Mouse (Mus musculus): Measurements from ENCODE around the gene Arl2. TPM values are rescaled to one million over a fixed set of nuclear protein-coding genes. Genes with fewer than 3 reads are reported as not detected.

Gene Arl2
- total and polyA plus RNA-seq, 3 experiments, result 47.2 to 111 TPM; not detected in 1

Other genes starting within 250 kb of the Arl2 start
Only the 30 nearest of the 31 such genes appear.
- 45.7 and 58.6 TPM in 2 replicates for gene Dpf2, start 228.5 kb downstream of the Arl2 start, total RNA-seq (2012; rRNA removed)
- gene Dpf2, start 228.5 kb downstream of the Arl2 start, polyA plus RNA-seq (2012; ENCODE audit: insufficient read depth in 1 of 2, insufficient read length in 2 of 2, low read depth in 1 of 2, low replicate concordance in 2 of 2, missing spikeins in 1 of 2), result 100 to 1,000 TPM; 133 to 166 TPM
- gene Cdc42ep2, start 216.7 kb downstream of the Arl2 start, total RNA-seq (2012; rRNA removed), result 0.75 and 1.1 TPM in 2 replicates
- 1 to 10 TPM in 1 of 2 experiments, not detected in 1; 1.7 TPM for gene Cdc42ep2, start 216.7 kb downstream of the Arl2 start, polyA plus RNA-seq (2012; ENCODE audit: insufficient read depth in 1 of 2, insufficient read length in 2 of 2, low read depth in 1 of 2, low replicate concordance in 2 of 2, missing spikeins in 1 of 2)
- 75.3 and 77.3 TPM in 2 replicates for gene Pola2, start 177.3 kb downstream of the Arl2 start, total RNA-seq (2012; rRNA removed)
- gene Pola2, start 177.3 kb downstream of the Arl2 start, polyA plus RNA-seq (2012; ENCODE audit: insufficient read depth in 1 of 2, insufficient read length in 2 of 2, low read depth in 1 of 2, low replicate concordance in 2 of 2, missing spikeins in 1 of 2), result 100 to 1,000 TPM in 1 of 2 experiments, 10 to 100 TPM in 1; 99.4 to 126 TPM
- not detected in 2 replicates for gene Slc22a20, start 155.4 kb downstream of the Arl2 start, total RNA-seq (2012; rRNA removed)
- not detected for gene Slc22a20, start 155.4 kb downstream of the Arl2 start, polyA plus RNA-seq (2012; ENCODE audit: insufficient read depth in 1 of 2, insufficient read length in 2 of 2, low read depth in 1 of 2, low replicate concordance in 2 of 2, missing spikeins in 1 of 2)
- 42.5 and 43.4 TPM in 2 replicates for gene Capn1, start 125.7 kb downstream of the Arl2 start, total RNA-seq (2012; rRNA removed)
- gene Capn1, start 125.7 kb downstream of the Arl2 start, polyA plus RNA-seq (2012; ENCODE audit: insufficient read depth in 1 of 2, insufficient read length in 2 of 2, low read depth in 1 of 2, low replicate concordance in 2 of 2, missing spikeins in 1 of 2), result 10 to 100 TPM in 1 of 2 experiments, not detected in 1; 75.2 TPM
- 12.5 and 14.3 TPM in 2 replicates for gene Syvn1, start 95.0 kb downstream of the Arl2 start, total RNA-seq (2012; rRNA removed)
- gene Syvn1, start 95.0 kb downstream of the Arl2 start, polyA plus RNA-seq (2012; ENCODE audit: insufficient read depth in 1 of 2, insufficient read length in 2 of 2, low read depth in 1 of 2, low replicate concordance in 2 of 2, missing spikeins in 1 of 2), result 10 to 100 TPM in 1 of 2 experiments, not detected in 1; 55.0 TPM
- 65.1 and 81.6 TPM in 2 replicates for gene Mrpl49, start 83.8 kb downstream of the Arl2 start, total RNA-seq (2012; rRNA removed)
- gene Mrpl49, start 83.8 kb downstream of the Arl2 start, polyA plus RNA-seq (2012; ENCODE audit: insufficient read depth in 1 of 2, insufficient read length in 2 of 2, low read depth in 1 of 2, low replicate concordance in 2 of 2, missing spikeins in 1 of 2), result 10 to 100 TPM in 1 of 2 experiments, not detected in 1; 98.7 TPM
- 2,020 and 2,413 TPM in 2 replicates for gene Fau, start 83.7 kb downstream of the Arl2 start, total RNA-seq (2012; rRNA removed)
- gene Fau, start 83.7 kb downstream of the Arl2 start, polyA plus RNA-seq (2012; ENCODE audit: insufficient read depth in 1 of 2, insufficient read length in 2 of 2, low read depth in 1 of 2, low replicate concordance in 2 of 2, missing spikeins in 1 of 2), result 1,000 to 10,000 TPM in 1 of 2 experiments, not detected in 1; 2,967 TPM
- 26.3 and 37.3 TPM in 2 replicates for gene Znhit2, start 80.4 kb downstream of the Arl2 start, total RNA-seq (2012; rRNA removed)
- 10 to 100 TPM in 1 of 2 experiments, not detected in 1; 27.0 TPM for gene Znhit2, start 80.4 kb downstream of the Arl2 start, polyA plus RNA-seq (2012; ENCODE audit: insufficient read depth in 1 of 2, insufficient read length in 2 of 2, low read depth in 1 of 2, low replicate concordance in 2 of 2, missing spikeins in 1 of 2)
- 7.6 and 8.0 TPM in 2 replicates for gene Tm7sf2, start 73.2 kb downstream of the Arl2 start, total RNA-seq (2012; rRNA removed)
- 10 to 100 TPM in 1 of 2 experiments, not detected in 1; 13.1 TPM for gene Tm7sf2, start 73.2 kb downstream of the Arl2 start, polyA plus RNA-seq (2012; ENCODE audit: insufficient read depth in 1 of 2, insufficient read length in 2 of 2, low read depth in 1 of 2, low replicate concordance in 2 of 2, missing spikeins in 1 of 2)
- gene Vps51, start 64.3 kb downstream of the Arl2 start, total RNA-seq (2012; rRNA removed), result 29.4 and 30.9 TPM in 2 replicates
- 10 to 100 TPM in 1 of 2 experiments, not detected in 1; 60.5 TPM for gene Vps51, start 64.3 kb downstream of the Arl2 start, polyA plus RNA-seq (2012; ENCODE audit: insufficient read depth in 1 of 2, insufficient read length in 2 of 2, low read depth in 1 of 2, low replicate concordance in 2 of 2, missing spikeins in 1 of 2)
- gene Tmem262, start 61.5 kb downstream of the Arl2 start, total RNA-seq (2012; rRNA removed), result not detected in 2 replicates
- gene Tmem262, start 61.5 kb downstream of the Arl2 start, polyA plus RNA-seq (2012; ENCODE audit: insufficient read depth in 1 of 2, insufficient read length in 2 of 2, low read depth in 1 of 2, low replicate concordance in 2 of 2, missing spikeins in 1 of 2), result under 1 TPM in 1 of 2 experiments, not detected in 1; 0.18 TPM
- 0.42 and 0.65 TPM in 2 replicates for gene Gm28374, start 59.3 kb downstream of the Arl2 start, total RNA-seq (2012; rRNA removed)
- gene Gm28374, start 59.3 kb downstream of the Arl2 start, polyA plus RNA-seq (2012; ENCODE audit: insufficient read depth in 1 of 2, insufficient read length in 2 of 2, low read depth in 1 of 2, low replicate concordance in 2 of 2, missing spikeins in 1 of 2), result under 1 TPM in 1 of 2 experiments, not detected in 1; 0.46 TPM
- 36.6 and 40.1 TPM in 2 replicates for gene Zfpl1, start 56.6 kb downstream of the Arl2 start, total RNA-seq (2012; rRNA removed)
- gene Zfpl1, start 56.6 kb downstream of the Arl2 start, polyA plus RNA-seq (2012; ENCODE audit: insufficient read depth in 1 of 2, insufficient read length in 2 of 2, low read depth in 1 of 2, low replicate concordance in 2 of 2, missing spikeins in 1 of 2), result 10 to 100 TPM in 1 of 2 experiments, not detected in 1; 56.4 TPM
- gene Cdca5, start 56.6 kb downstream of the Arl2 start, total RNA-seq (2012; rRNA removed), result 41.1 and 48.5 TPM in 2 replicates
- gene Cdca5, start 56.6 kb downstream of the Arl2 start, polyA plus RNA-seq (2012; ENCODE audit: insufficient read depth in 1 of 2, insufficient read length in 2 of 2, low read depth in 1 of 2, low replicate concordance in 2 of 2, missing spikeins in 1 of 2), result 10 to 100 TPM in 1 of 2 experiments, not detected in 1; 56.5 TPM
- 0.39 and 0.49 TPM in 2 replicates for gene AC131692.1, start 47.1 kb downstream of the Arl2 start, total RNA-seq (2012; rRNA removed)
- gene AC131692.1, start 47.1 kb downstream of the Arl2 start, polyA plus RNA-seq (2012; ENCODE audit: insufficient read depth in 1 of 2, insufficient read length in 2 of 2, low read depth in 1 of 2, low replicate concordance in 2 of 2, missing spikeins in 1 of 2), result 1 to 10 TPM in 1 of 2 experiments, not detected in 1; 2.9 TPM
- 0.20 and 0.35 TPM in 2 replicates for gene Naaladl1, start 35.8 kb downstream of the Arl2 start, total RNA-seq (2012; rRNA removed)
- 1 to 10 TPM in 1 of 2 experiments, not detected in 1; 1.7 TPM for gene Naaladl1, start 35.8 kb downstream of the Arl2 start, polyA plus RNA-seq (2012; ENCODE audit: insufficient read depth in 1 of 2, insufficient read length in 2 of 2, low read depth in 1 of 2, low replicate concordance in 2 of 2, missing spikeins in 1 of 2)
- 34.0 and 44.4 TPM in 2 replicates for gene Sac3d1, start 22.9 kb downstream of the Arl2 start, total RNA-seq (2012; rRNA removed)
- 10 to 100 TPM in 1 of 2 experiments, not detected in 1; 49.3 TPM for gene Sac3d1, start 22.9 kb downstream of the Arl2 start, polyA plus RNA-seq (2012; ENCODE audit: insufficient read depth in 1 of 2, insufficient read length in 2 of 2, low read depth in 1 of 2, low replicate concordance in 2 of 2, missing spikeins in 1 of 2)
- gene Snx15, start 13.2 kb downstream of the Arl2 start, total RNA-seq (2012; rRNA removed), result 14.9 and 20.4 TPM in 2 replicates
- gene Snx15, start 13.2 kb downstream of the Arl2 start, polyA plus RNA-seq (2012; ENCODE audit: insufficient read depth in 1 of 2, insufficient read length in 2 of 2, low read depth in 1 of 2, low replicate concordance in 2 of 2, missing spikeins in 1 of 2), result 10 to 100 TPM in 1 of 2 experiments, not detected in 1; 35.3 TPM
- 0.19 TPM in 1 of 2 replicates, not detected in the other for gene Batf2, start 565 bp downstream of the Arl2 start, total RNA-seq (2012; rRNA removed)
- under 1 TPM in 1 of 2 experiments, not detected in 1; 0.60 TPM for gene Batf2, start 565 bp downstream of the Arl2 start, polyA plus RNA-seq (2012; ENCODE audit: insufficient read depth in 1 of 2, insufficient read length in 2 of 2, low read depth in 1 of 2, low replicate concordance in 2 of 2, missing spikeins in 1 of 2)
- gene Majin, start 42.8 kb upstream of the Arl2 start, total RNA-seq (2012; rRNA removed), result not detected in 2 replicates
- not detected for gene Majin, start 42.8 kb upstream of the Arl2 start, polyA plus RNA-seq (2012; ENCODE audit: insufficient read depth in 1 of 2, insufficient read length in 2 of 2, low read depth in 1 of 2, low replicate concordance in 2 of 2, missing spikeins in 1 of 2)
- gene Gpha2, start 84.8 kb upstream of the Arl2 start, total RNA-seq (2012; rRNA removed), result not detected in 2 replicates
- under 1 TPM in 1 of 2 experiments, not detected in 1; 0.19 TPM for gene Gpha2, start 84.8 kb upstream of the Arl2 start, polyA plus RNA-seq (2012; ENCODE audit: insufficient read depth in 1 of 2, insufficient read length in 2 of 2, low read depth in 1 of 2, low replicate concordance in 2 of 2, missing spikeins in 1 of 2)
- gene Ppp2r5b, start 94.3 kb upstream of the Arl2 start, total RNA-seq (2012; rRNA removed), result 10.4 and 14.7 TPM in 2 replicates
- 10 to 100 TPM in 1 of 2 experiments, not detected in 1; 15.6 TPM for gene Ppp2r5b, start 94.3 kb upstream of the Arl2 start, polyA plus RNA-seq (2012; ENCODE audit: insufficient read depth in 1 of 2, insufficient read length in 2 of 2, low read depth in 1 of 2, low replicate concordance in 2 of 2, missing spikeins in 1 of 2)
- 7.9 and 10.6 TPM in 2 replicates for gene Atg2a, start 100.1 kb upstream of the Arl2 start, total RNA-seq (2012; rRNA removed)
- 10 to 100 TPM in 1 of 2 experiments, not detected in 1; 21.7 TPM for gene Atg2a, start 100.1 kb upstream of the Arl2 start, polyA plus RNA-seq (2012; ENCODE audit: insufficient read depth in 1 of 2, insufficient read length in 2 of 2, low read depth in 1 of 2, low replicate concordance in 2 of 2, missing spikeins in 1 of 2)
- gene Ehd1, start 135.2 kb upstream of the Arl2 start, total RNA-seq (2012; rRNA removed), result 57.8 and 65.9 TPM in 2 replicates
- 100 to 1,000 TPM in 1 of 2 experiments, not detected in 1; 105 TPM for gene Ehd1, start 135.2 kb upstream of the Arl2 start, polyA plus RNA-seq (2012; ENCODE audit: insufficient read depth in 1 of 2, insufficient read length in 2 of 2, low read depth in 1 of 2, low replicate concordance in 2 of 2, missing spikeins in 1 of 2)
- 2.0 and 2.6 TPM in 2 replicates for gene Cdc42bpg, start 164.9 kb upstream of the Arl2 start, total RNA-seq (2012; rRNA removed)
- gene Cdc42bpg, start 164.9 kb upstream of the Arl2 start, polyA plus RNA-seq (2012; ENCODE audit: insufficient read depth in 1 of 2, insufficient read length in 2 of 2, low read depth in 1 of 2, low replicate concordance in 2 of 2, missing spikeins in 1 of 2), result 1 to 10 TPM in 1 of 2 experiments, not detected in 1; 4.5 TPM
- 37.7 and 39.4 TPM in 2 replicates for gene Men1, start 193.4 kb upstream of the Arl2 start, total RNA-seq (2012; rRNA removed)
- 100 to 1,000 TPM in 1 of 2 experiments, not detected in 1; 132 TPM for gene Men1, start 193.4 kb upstream of the Arl2 start, polyA plus RNA-seq (2012; ENCODE audit: insufficient read depth in 1 of 2, insufficient read length in 2 of 2, low read depth in 1 of 2, low replicate concordance in 2 of 2, missing spikeins in 1 of 2)
- 8.0 and 10.2 TPM in 2 replicates for gene Map4k2, start 199.6 kb upstream of the Arl2 start, total RNA-seq (2012; rRNA removed)
- 10 to 100 TPM in 1 of 2 experiments, not detected in 1; 22.3 TPM for gene Map4k2, start 199.6 kb upstream of the Arl2 start, polyA plus RNA-seq (2012; ENCODE audit: insufficient read depth in 1 of 2, insufficient read length in 2 of 2, low read depth in 1 of 2, low replicate concordance in 2 of 2, missing spikeins in 1 of 2)
- 65.7 and 71.9 TPM in 2 replicates for gene Sf1, start 222.1 kb upstream of the Arl2 start, total RNA-seq (2012; rRNA removed)
- gene Sf1, start 222.1 kb upstream of the Arl2 start, polyA plus RNA-seq (2012; ENCODE audit: insufficient read depth in 1 of 2, insufficient read length in 2 of 2, low read depth in 1 of 2, low replicate concordance in 2 of 2, missing spikeins in 1 of 2), result 100 to 1,000 TPM; 211 to 245 TPM
- gene Pygm, start 242.9 kb upstream of the Arl2 start, total RNA-seq (2012; rRNA removed), result 0.62 and 0.73 TPM in 2 replicates
- gene Pygm, start 242.9 kb upstream of the Arl2 start, polyA plus RNA-seq (2012; ENCODE audit: insufficient read depth in 1 of 2, insufficient read length in 2 of 2, low read depth in 1 of 2, low replicate concordance in 2 of 2, missing spikeins in 1 of 2), result 1 to 10 TPM in 1 of 2 experiments, not detected in 1; 3.3 TPM